Mouse (Mus musculus): Measurements from ENCODE around the gene Zfp941.
"Not testable (repeated sequence)": the region's sequence is repeated elsewhere in the genome, so short reads cannot be mapped to it uniquely, and the experiment has no call there.

Gene Zfp941

GRCm38 (mm10) chr7:140780548-140780947 is 41.4 kb downstream of the Zfp941 start:
- DNase-seq (ENCODE audit: low spot score), result no peak

- no peak for DNase-seq (ENCODE audit: low spot score)
Observed at GRCm38 (mm10) chr7:140765888-140766739, 55.9 kb downstream of the Zfp941 start.

GRCm38 (mm10) chr7:140765391-140765790 is 56.6 kb downstream of the Zfp941 start:
- not testable (repeated sequence) for DNase-seq (ENCODE audit: low spot score)

GRCm38 (mm10) chr7:140763447-140764020 is 58.4 kb downstream of the Zfp941 start, which contains the start of gene Cyp2e1:
Cyp2e1 (plus strand) TSS chr7:140763739.
- no peak for DNase-seq (ENCODE audit: low spot score)

GRCm38 (mm10) chr7:140760647-140761046 is 61.3 kb downstream of the Zfp941 start:
- DNase-seq (ENCODE audit: low spot score), result no peak
